1 mouse cellular context compared by ENCODE assay signal in genomic region chr7:45434203-45435015, GRCm38 (mm10).
TF ChIP-seq lines count a peak whose summit lies in the region.

Gene Gys1 (plus strand): TSS chr7:45434844.

TF ChIP-seq in CH12.LX, 34 proteins besides CTCF, POLR2A, EP300 and RAD21 (continued from another document):
- TF ChIP-seq POLR2AphosphoS2 (IDR thresholded peaks at IDR 0.05; ENCODE audit: low read depth, low read length) = 0 out of 2 replicates have a peak, but pooled peaks have one; percentile 48
- no peak; the same call in 1 of the 2 replicates for TF ChIP-seq E2F4 (IDR thresholded peaks at IDR 0.05; ENCODE audit: insufficient replicate concordance, low read depth, low read length)
- TF ChIP-seq SIN3A (IDR thresholded peaks at IDR 0.05; ENCODE audit: low read length) = peak; percentile 98
- TF ChIP-seq MEF2A (IDR thresholded peaks at IDR 0.05; ENCODE audit: borderline replicate concordance, low read depth, low read length) = peak; percentile 43
- peak; percentile 82 for TF ChIP-seq TCF12 (IDR thresholded peaks at IDR 0.05; ENCODE audit: low read depth, low read length)
- TF ChIP-seq JUND (conservative IDR thresholded peaks at IDR 0.05; ENCODE audit: low read depth, low read length) = 0 out of 2 replicates have a peak, but pooled peaks have one; percentile 17
- peak; percentile 71 for TF ChIP-seq ELF1 (IDR thresholded peaks at IDR 0.05; ENCODE audit: low read depth, low read length)
- TF ChIP-seq USF1 (IDR thresholded peaks at IDR 0.05; ENCODE audit: low read depth, low read length) = no peak
- TF ChIP-seq MAX (IDR thresholded peaks at IDR 0.05; ENCODE audit: low read length) = peak; percentile 88
- TF ChIP-seq SMC3 (IDR thresholded peaks at IDR 0.05; ENCODE audit: low read depth, low read length) = peak; percentile 67
- no peak for TF ChIP-seq JUN (IDR thresholded peaks at IDR 0.05; ENCODE audit: insufficient read depth, low read depth, low read length)
- peak; percentile 93 for TF ChIP-seq NELFE (IDR thresholded peaks at IDR 0.05; ENCODE audit: low read depth, low read length)
- TF ChIP-seq ZMIZ1 (IDR thresholded peaks at IDR 0.05; ENCODE audit: low read depth, low read length) = peak; percentile 60; the same call in 1 of the 2 replicates
